Mouse (Mus musculus) left cerebral cortex, postnatal 36 days (tissue): ENCODE results near the gene Zcchc12. TPM values are rescaled to one million over a fixed set of nuclear protein-coding genes. Genes with fewer than 3 reads are reported as not detected.
A peak's percentile ranks its signal among the peaks of the same experiment; 100 is the strongest.

Experiments used
- DNase-seq, 2 experiments: peaks; one replicate each; pipeline ENCODE4 v3.0.0; 2021 to 2022; ENCODE audit warnings: low spot score in 2 of 2, mixed read lengths in 1 of 2
- intact Hi-C: fragments of 180-260 bp; cut with DNase I; formaldehyde crosslinking; loops from one replicate; pipeline ENCODE4 v1.15.1; 2025
- total RNA-seq, 2 experiments: library from RNA; stranded (reverse); gene quantifications; 2 replicates each; pipeline ENCODE4 v1.2.3; 2021

Zcchc12 gene
- 10 to 100 TPM; 39.9 to 69.1 TPM for total RNA-seq

DNA sequence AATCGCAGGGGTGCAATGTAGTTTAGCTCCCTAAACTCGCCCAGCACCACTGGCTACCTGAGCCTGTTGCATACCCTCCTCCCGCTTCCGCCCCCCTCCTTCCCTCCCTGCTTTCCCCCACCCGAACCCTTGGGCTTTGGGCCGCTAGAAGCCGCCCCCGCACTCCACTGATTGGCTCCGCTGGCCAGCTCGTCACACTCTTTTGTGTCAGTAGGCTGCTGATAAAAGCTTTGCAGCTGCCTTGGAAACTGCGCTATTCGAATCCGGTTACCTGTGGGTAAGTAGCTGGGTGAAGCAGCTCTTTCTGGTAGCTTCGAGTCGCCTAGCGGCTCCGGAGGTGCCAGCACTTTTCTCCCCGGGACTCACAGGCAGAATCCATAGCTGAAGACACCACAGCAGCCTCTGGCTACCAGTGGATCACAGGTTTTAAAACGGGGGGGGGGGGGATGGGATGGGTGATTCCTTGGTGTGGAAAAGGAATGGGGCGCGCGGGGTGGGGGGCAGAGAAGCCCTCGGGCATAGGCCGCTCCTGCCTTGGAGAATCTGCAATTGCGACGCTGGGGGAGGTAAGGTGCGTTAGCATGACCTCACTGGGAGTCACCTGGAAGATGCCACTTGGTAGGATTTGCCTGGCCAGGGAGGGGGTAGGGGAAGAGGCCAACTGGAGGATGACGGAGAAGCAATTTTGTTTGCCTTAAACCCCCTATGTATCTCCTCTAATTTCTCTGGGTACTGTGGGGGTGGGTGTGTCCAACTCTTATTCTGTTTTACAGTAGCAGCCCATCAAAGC, at the start of gene Zcchc12:
Zcchc12 (plus strand) TSS at position 169 of the 790 bp plus-strand sequence.
- intact Hi-C loops, result no loop called here
- peak in 1 of 2 experiments; percentile 14 for DNase-seq

DNA sequence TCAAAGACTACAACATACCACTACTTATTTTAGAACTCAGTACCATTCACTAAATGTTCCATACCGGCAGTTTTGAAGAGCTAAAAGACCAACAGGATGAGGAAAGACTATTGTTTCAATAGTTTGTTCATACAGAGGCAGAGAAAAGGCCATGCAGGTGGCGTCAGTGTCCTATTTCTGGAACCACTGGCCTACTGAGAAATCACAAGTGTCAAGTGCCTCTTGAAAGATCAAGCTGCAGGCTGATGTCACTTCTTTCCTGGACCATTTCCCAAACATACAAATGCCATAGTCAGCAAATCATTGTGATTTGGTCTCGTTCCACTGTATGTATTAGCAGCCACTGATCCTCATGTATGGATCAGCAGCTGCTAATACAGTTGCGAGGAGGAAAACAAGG, 49.0 kb upstream of the Zcchc12 start:
- intact Hi-C loops, result no loop called here
- DNase-seq, result no peak

DNA sequence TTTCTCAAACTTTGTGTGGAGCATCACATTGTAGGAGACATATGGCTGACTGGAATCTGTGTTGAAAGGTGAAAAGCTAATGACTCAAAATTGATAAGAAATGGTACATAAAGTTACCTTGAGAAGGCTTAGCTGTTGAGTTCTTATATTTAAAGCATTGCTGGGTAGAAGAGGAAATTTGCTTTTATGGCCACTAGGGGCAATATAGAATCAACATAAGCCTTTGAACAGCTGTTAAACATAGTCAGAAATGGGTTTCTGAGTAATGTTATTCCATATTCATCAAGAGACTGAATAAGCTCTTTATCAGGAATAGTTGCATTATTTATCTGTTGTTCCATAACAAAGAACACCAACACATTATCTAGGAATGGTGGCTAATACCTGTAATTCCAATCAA, 45.6 kb upstream of the Zcchc12 start:
- intact Hi-C loops, result no loop called here
- DNase-seq, result no peak

DNA sequence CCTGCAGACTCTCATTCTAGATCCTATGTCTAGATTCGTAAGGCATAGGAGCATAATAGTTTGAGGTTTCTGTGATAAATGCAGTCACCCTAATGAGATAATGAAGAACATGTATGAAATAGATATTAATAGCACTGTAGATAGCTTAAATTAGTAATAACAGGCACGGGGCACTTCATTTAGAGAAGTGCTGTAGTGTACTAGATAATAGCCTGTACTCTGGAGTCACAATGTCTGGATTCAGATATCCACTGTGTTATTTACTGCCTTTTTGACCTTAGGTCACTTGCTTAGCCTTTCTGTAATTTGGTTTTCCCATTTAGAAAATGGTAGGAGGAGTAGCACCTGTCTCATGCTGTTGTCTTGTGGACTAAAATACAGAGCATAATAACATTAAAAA, 39.0 kb upstream of the Zcchc12 start:
- intact Hi-C loops, result no loop called here
- DNase-seq, result no peak

DNA sequence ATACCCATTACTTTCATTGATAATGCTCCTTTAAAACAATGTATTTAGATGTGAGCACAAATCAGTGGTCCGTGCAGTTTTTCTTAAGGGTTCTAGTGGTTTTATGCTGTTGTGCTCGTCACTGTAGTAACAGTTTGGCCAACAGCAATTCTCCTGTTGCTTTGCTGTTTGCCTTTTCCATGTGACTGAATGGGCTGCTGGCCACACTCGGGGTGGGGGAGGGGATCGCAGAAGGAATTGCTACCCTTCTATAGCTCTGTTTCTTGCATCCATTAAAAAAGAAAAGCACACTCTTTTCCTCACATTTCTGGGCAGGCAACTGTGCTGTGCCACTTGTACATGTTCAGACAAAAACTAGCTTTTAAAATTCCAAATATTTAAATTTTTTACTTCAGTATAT, 34.1 kb upstream of the Zcchc12 start:
- intact Hi-C loops, result no loop called here
- no peak for DNase-seq

DNA sequence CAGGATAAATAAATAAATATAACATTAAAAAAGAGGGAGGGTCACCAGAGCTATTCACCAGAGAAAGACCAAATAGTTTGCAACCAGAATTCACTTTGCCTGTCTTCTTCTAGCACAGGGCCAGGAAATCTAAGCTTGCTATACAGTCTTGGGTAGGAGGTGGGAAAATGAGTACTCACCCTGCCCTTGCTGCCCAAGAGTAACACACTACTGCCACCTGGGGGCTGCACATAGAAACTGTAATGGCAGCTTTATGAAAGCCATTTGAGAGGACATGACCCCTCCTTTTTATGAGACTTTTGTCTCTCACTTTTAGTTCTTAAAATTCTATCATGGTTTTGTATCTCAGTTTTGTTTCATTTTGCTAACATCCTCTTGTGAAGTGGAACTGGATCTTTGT, 12.1 kb upstream of the Zcchc12 start:
- intact Hi-C loops, result loop anchor here (5.0 kb wide), 1 partner anchor 141 kb away; no protein-coding TSS in a partner anchor
- DNase-seq, result no peak

DNA sequence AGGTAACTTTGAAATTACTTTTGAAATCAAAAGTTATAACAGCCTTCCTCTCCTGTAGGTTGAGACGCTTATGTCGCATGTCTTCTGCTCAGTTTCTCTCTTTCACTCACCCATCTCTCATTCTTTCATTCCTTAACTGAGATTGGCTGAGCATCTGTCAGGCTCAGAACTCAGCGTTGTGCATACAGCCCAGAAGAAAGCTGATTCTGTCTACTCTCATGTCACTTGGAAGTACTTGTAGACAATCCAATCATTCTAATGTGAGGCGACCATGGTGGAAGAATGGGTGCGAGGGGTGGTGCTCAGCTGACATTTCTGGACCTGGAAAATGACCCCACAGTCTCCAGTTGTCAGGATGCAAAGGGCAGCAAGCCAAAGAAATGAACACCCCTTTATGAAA, 9.7 kb upstream of the Zcchc12 start:
- no peak for DNase-seq
- intact Hi-C loops, result no loop called here

DNA sequence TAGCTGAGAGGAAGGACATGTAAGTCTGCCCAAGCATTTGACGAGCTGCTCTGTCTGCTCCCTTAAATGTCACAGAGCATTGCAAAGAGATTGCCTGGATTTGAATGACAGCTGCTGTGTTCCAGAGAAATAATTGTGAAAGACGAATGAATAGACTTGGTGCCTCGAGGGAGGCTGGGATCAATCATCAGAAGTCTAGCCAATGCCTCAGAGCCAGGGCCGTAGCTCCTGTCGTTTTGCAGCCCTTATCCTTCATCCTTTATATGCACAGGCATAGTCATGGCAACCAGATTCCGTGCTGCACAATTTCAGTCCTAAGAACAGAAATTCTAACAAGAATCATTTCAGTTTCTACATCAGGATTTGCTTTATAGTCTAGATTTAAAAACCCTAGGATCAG, 9.3 kb upstream of the Zcchc12 start:
- intact Hi-C loops, result no loop called here
- DNase-seq, result no peak

DNA sequence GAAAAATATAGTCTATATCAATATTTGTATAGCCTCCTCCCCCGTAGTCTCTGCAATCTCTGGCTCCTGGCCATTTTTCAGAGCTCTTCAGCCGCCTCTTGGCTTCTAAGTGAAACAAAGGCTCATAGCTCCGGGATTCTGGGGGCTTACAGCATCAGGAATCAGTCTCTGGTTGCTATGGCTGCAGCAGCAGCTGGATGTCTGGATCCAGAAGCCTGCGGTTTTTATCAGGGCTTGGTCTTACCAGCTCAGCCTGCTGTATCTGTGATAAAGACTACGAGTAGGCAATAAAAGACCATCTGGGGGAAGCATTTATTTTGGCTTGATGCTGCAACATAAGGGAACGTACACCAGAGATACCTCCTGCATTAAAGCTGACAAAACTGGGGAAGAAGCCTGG, 1.8 kb upstream of the Zcchc12 start:
- DNase-seq, result no peak

DNA sequence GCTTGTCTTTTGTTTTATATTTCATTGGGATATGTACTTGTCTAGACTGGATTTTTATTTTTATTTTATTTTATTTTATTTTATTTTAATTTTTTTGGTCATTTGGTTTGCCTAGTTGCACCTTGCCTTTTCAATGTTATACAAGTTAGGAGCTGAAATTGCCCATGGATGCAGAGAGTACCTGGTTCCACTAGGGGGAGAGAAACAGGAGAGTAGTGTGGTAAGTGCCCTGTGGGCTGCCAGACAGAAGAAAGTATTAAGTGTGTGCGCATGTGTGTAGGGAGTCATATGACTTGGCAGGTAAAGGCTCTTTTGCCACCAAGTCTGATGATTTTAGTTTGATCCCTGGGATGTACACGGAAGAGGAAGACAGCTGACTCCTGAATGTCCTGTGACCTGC, 13.8 kb downstream of the Zcchc12 start:
- no peak for DNase-seq
- intact Hi-C loops, result no loop called here

More for the DNA sequence above, 1.8 kb upstream of the Zcchc12 start:
- intact Hi-C loops, result no loop called here

DNA sequence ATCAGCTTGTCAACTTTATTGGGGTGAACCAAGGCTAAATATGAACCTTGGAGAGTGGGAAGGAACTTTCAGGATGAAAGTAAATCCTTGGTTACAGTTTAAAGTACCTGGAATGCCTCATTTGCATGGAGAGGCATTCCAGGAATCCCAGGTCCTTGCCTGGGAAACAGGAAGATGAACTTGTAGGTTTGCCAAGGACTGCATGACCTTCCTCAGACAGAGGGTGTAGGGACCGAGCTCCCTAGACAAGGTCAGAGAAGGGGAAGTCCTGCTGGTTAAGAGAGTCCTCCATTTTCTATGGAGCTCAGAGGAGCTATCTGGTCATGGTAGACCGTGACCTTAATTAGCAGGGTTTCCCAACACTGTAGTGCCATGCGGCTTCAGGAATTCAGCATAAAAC, 15.5 kb downstream of the Zcchc12 start:
- intact Hi-C loops, result no loop called here
- no peak for DNase-seq

DNA sequence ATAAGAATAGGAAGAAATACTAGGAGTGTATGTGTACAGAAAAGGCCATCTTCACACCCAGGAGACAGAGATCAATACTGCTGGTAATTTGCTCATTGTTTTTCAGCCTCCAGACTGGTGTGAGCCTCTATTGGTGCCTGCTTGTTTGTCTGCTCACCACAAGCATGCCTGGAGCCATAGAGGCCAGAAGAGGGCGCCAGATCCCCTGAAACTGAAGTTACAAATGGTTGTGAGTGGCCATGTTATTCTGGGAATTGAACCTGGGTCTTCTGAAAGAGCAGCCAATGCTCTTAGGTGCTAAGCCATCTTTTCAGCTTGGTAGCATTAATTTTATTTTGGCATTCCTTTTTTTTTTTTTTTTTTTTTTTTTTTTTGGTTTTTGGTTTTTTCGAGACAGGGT, 25.7 kb downstream of the Zcchc12 start:
- no peak for DNase-seq
- intact Hi-C loops, result no loop called here

DNA sequence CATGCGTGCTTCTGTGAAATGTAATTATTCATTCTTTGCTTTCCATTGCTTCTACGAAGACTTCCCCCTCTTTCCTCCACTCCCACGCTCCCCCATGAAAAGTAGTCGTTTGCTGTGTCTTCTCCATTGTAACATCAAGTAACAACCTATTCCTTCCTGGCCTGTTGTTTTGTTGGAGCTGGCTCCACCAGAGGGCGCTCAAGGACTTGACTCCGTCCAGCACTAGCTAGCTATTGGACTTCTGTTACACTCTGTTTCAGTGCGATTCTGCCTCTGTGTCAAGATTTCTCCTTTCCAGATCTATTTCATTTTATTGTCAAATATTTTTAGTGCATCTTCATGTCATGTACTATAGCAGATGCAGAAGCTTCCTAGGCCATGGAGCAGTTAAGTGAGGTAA, 30.1 kb downstream of the Zcchc12 start:
- peak; percentile 61 to 74 for DNase-seq
- intact Hi-C loops, result loop anchor here (2.0 to 5.0 kb wide), 3 partner anchors 103 to 167 kb away; partner anchors contain the start of gene Lonrf3

DNA sequence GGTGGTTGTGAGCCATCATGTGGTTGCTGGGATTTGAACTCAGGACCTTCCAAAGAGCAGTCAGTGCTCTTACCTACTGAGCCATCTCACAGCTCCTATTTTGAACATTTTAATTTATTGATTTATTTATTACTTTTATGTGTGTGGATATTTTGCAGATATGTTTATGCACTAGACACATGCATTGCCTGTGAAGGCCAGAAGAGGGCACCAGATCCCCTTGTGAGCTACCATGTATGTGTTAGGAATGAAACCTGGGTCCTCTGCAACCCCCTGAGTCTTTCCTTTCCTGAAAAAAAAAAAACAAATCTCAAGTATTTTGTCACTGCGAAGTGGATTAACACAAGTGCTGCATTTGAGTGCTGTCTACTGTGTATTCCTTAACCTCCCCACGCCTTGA, 30.9 kb downstream of the Zcchc12 start:
- intact Hi-C loops, result loop anchor here (2.0 to 5.0 kb wide), 3 partner anchors 102 to 166 kb away; partner anchors contain the start of gene Lonrf3

DNA sequence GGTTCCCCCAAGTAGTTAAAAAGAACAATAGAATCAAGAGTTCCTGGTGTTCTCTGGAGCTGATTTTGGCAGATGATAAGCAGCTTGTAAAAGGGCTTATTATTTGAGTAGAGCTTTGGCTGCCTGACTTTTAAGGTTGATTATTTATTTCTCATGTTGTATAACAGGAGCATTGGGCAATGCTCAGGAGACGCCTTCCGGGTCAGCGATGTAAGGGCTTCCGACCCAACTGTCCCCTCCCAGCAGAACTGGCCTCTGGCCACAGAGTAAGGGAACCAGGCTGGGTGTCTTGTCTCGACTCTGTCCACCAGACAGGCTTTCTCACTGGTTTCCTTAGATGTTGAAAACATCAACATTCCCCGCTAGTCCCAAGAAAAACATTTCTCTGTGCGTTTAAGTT, 33.2 kb downstream of the Zcchc12 start:
- intact Hi-C loops, result loop anchor here (5.0 kb wide), 1 partner anchor 123 kb away; no protein-coding TSS in a partner anchor

More for the DNA sequence above, 30.9 kb downstream of the Zcchc12 start:
- DNase-seq, result peak; percentile 7 to 25

DNA sequence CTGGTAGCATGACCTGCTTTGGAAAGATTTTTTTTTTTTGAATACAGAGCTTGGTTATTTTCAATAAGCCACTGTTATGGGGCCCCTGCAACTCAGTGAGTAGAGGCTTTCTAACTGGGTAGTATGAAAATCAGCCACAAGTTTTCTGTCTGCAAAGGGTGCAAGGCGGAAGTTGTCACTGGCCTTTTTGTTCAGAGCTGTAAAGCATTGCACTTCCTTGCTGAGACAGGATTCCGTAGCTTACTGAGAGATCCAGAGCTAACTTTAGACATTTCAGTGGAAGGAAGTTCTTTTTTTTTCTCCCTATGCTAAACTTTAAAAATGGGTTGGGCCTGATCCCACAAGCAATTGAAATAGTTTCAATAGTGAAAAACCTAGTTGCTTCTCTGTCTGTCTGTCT, 33.6 kb downstream of the Zcchc12 start:
- no peak for DNase-seq
- intact Hi-C loops, result loop anchor here (5.0 kb wide), 1 partner anchor 123 kb away; no protein-coding TSS in a partner anchor

More for the DNA sequence above, 33.2 kb downstream of the Zcchc12 start:
- DNase-seq, result no peak

DNA sequence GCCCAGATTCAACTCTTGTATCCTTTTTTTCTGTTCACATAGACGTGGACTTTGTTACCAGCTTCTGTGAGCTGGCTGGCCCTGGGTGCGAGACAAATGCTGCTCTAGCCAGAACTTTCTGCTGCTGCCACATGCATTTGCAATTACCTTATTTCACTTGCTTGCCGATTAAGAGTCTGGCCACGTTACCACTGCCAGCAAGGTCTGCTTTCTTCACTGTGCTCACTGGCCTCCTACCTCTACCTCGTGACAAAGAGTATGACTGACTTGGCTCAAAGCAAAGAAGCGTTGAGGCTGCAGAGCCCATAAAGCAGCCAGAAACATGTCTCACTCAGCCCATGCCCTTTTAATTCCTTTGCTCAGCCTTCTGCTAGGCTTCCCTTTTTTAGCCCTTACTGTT, 39.9 kb downstream of the Zcchc12 start:
- no peak for DNase-seq
- intact Hi-C loops, result no loop called here
